Mouse (Mus musculus): ENCODE measurements around the gene Capn15. TPM values are rescaled to one million over a fixed set of nuclear protein-coding genes. Genes with fewer than 3 reads are reported as not detected.

The Capn15 gene
- polyA plus RNA-seq, 1 experiment from 2014 or later = 5.2 TPM

GRCm38 (mm10) chr17:25955736-25956135, 29.9 kb downstream of the Capn15 start:
- 77% methylated on average over 3 of the region's 3 CpGs for WGBS (ENCODE audit: missing documents)
- no peaks in the 10 kb centered on the region for H3K79me2 ChIP-seq (ENCODE audit: inconsistent target)
- no peak overlapping the region for H3K27ac ChIP-seq
- H3K4me3 ChIP-seq (ENCODE audit: inconsistent target) = no peak overlapping the region
- peaks cover 10% of the 10 kb centered on the region; the same call in 1 of the 2 replicates for H3K36me3 ChIP-seq (ENCODE audit: inconsistent target)

DNA sequence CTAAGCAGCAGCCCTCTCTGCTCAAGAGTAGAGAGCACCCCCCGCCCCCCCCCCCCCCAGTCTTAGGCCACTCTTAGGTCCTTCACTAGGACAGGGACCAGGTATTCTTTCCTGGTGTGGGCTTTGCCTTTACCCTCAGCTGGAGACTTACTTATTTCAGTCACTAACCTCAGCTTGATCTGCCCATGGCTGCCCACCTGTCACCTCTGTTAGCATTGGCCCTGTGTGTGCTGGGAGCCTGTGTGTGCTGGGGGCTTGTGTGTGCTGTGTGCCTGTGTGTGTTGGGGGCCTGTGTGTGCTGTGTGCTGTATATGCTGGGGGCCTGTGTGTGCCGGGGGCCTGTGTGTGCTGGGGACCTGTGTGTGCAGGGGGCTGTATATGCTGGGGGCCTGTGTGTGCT, 30.9 kb downstream of the Capn15 start:
- no CpG with 5 or more reads among the region's 2 CpGs for WGBS (ENCODE audit: missing documents)
- 0 out of 2 replicates have a peak, but pooled peaks cover 10% of the 10 kb centered on the region for H3K36me3 ChIP-seq (ENCODE audit: inconsistent target)
- H3K27ac ChIP-seq = no peak overlapping the region
- H3K79me2 ChIP-seq (ENCODE audit: inconsistent target) = no peaks in the 10 kb centered on the region
- no peak overlapping the region for H3K4me3 ChIP-seq (ENCODE audit: inconsistent target)

GRCm38 (mm10) chr17:25953161-25953560, 32.4 kb downstream of the Capn15 start:
- WGBS (ENCODE audit: missing documents) = 96% methylated on average over 5 of the region's 5 CpGs
- Histone ChIP-seq H3K4me3 (ENCODE audit: inconsistent target) (no peak overlapping the region), H3K36me3 (ENCODE audit: inconsistent target) (no peaks in the 10 kb centered on the region), H3K79me2 (ENCODE audit: inconsistent target) (no peaks in the 10 kb centered on the region), H3K27ac (no peak overlapping the region)

DNA sequence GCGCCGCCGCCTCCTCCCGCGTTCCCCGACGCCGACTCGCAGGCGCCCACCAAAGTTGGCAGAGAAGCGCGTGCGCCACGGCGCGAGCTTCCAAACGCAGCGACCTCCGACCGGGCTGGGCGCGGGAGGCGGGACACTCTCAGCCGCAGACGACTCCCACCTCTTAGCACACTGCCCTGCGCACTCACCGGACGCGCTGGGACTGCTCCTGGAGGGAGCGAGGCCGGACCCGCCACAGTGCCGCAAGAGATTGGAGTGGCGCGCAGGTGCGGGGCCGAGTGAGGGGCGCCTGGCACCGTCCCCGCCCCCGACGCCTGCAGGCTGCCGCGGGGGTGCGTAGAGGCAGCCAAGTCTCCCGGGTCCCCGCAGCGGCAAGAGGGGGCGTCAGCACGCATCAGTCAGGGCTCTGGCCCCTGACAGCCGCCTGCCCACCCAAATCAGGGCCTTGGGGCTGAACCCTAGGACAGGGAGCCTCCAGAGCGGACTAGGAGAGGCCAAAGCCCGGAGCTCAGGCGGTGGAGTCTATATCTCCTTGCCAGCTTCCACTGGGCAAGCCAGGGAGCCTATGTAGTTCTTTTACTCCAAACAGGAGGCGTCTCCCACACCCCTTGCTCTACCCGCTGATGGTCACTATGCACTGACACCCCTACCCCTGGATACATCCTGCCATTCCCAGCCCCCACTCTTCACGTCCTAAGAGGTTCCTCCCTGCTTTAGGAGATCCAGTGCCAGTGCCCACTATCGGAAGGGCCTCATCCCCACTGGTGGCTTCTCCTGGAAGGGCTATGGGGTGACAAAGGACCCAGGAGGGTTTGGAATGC, 33.6 kb downstream of the Capn15 start, which contains the start of gene A930017K11Rik:
A930017K11Rik (minus strand) TSS at position 763 of the 821 bp plus-strand sequence.
- Histone ChIP-seq H3K79me2 (ENCODE audit: inconsistent target) (no peaks in the 10 kb centered on the region), H3K27ac (no peak within 1 kb of the TSS), H3K36me3 (ENCODE audit: inconsistent target) (no peaks in the 10 kb centered on the region), H3K4me3 (ENCODE audit: inconsistent target) (no peak within 1 kb of the TSS)
- 4% methylated on average over 56 of the region's 58 CpGs for WGBS (ENCODE audit: missing documents)

DNA sequence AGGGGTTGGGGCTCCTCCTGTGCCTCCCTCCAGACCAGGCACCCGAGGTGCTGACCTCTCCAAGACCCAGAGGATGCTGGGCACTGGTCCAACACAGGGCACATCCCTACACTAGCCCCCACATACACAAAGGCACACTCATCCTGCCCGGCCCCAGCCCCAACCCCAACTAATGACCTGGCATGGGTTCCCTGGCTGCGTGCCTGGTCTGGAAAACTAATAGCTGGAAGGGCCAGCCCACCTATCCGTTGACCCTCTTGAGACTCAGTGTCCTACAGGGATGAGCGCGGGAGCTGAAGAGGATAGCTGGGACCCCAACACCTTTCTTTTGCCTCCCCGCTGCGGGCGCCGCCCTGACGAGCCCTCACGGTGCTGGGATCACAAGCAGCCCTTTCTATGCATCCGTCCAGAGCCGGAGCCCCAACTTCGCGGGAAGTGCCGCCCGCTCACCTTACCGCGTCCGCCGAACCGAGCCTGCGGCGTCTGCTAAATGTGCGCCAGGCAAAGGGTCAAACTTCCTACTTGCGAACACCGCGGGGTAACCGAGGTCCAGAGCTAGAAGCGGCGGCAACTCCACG, 34.3 kb downstream of the Capn15 start:
- Histone ChIP-seq H3K36me3 (ENCODE audit: inconsistent target) (no peaks in the 10 kb centered on the region), H3K27ac (no peak overlapping the region), H3K79me2 (ENCODE audit: inconsistent target) (no peaks in the 10 kb centered on the region), H3K4me3 (ENCODE audit: inconsistent target) (no peak overlapping the region)
- 2% methylated on average over 32 of the region's 33 CpGs for WGBS (ENCODE audit: missing documents)

GRCm38 (mm10) chr17:25950706-25951105, 34.9 kb downstream of the Capn15 start:
- no peak overlapping the region for H3K27ac ChIP-seq
- WGBS (ENCODE audit: missing documents) = 0% methylated on average over 3 of the region's 3 CpGs
- no peaks in the 10 kb centered on the region for H3K36me3 ChIP-seq (ENCODE audit: inconsistent target)
- no peak overlapping the region for H3K4me3 ChIP-seq (ENCODE audit: inconsistent target)
- H3K79me2 ChIP-seq (ENCODE audit: inconsistent target) = no peaks in the 10 kb centered on the region

GRCm38 (mm10) chr17:25949981-25950380, 35.6 kb downstream of the Capn15 start:
- Histone ChIP-seq H3K27ac (no peak overlapping the region), H3K4me3 (ENCODE audit: inconsistent target) (no peak overlapping the region), H3K79me2 (ENCODE audit: inconsistent target) (no peaks in the 10 kb centered on the region), H3K36me3 (ENCODE audit: inconsistent target) (no peaks in the 10 kb centered on the region)
- WGBS (ENCODE audit: missing documents) = 90% methylated on average over 5 of the region's 5 CpGs

GRCm38 (mm10) chr17:25948051-25948450, 37.5 kb downstream of the Capn15 start:
- Histone ChIP-seq H3K36me3 (ENCODE audit: inconsistent target) (no peaks in the 10 kb centered on the region), H3K27ac (no peak overlapping the region), H3K79me2 (ENCODE audit: inconsistent target) (no peaks in the 10 kb centered on the region), H3K4me3 (ENCODE audit: inconsistent target) (no peak overlapping the region)
- WGBS (ENCODE audit: missing documents) = 86% methylated on average over 8 of the region's 8 CpGs

DNA sequence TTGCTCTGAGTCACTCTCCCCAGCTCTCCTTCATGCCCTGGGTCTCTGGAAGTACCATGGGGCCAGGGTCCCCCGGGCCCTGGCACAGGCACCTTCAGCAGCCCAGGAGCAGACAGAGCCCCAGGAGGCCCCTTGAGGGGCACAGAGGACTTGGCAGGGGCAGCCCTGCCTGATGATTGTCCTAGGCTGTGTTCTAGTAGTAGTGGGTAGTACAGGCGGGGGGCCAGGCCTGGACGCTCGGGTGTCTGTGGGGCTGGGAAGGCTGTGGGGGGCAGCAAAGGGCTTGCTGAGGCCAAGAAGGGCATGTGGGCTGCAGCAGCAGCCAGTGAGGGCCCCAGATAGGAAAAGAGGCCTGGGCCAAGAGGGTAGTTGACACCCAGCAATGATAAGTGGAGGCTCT, 38.0 kb downstream of the Capn15 start:
- no peaks in the 10 kb centered on the region for H3K36me3 ChIP-seq (ENCODE audit: inconsistent target)
- no peak overlapping the region for H3K4me3 ChIP-seq (ENCODE audit: inconsistent target)
- H3K79me2 ChIP-seq (ENCODE audit: inconsistent target) = no peaks in the 10 kb centered on the region
- 97% methylated on average over 4 of the region's 4 CpGs for WGBS (ENCODE audit: missing documents)
- H3K27ac ChIP-seq = no peak overlapping the region

GRCm38 (mm10) chr17:25946891-25947290, 38.7 kb downstream of the Capn15 start:
- 90% methylated on average over 8 of the region's 8 CpGs for WGBS (ENCODE audit: missing documents)
- Histone ChIP-seq H3K27ac (no peak overlapping the region), H3K4me3 (ENCODE audit: inconsistent target) (no peak overlapping the region)

GRCm38 (mm10) chr17:25946349-25946748, 39.2 kb downstream of the Capn15 start:
- H3K4me3 ChIP-seq (ENCODE audit: inconsistent target) = no peak overlapping the region
- H3K36me3 ChIP-seq (ENCODE audit: inconsistent target) = no peaks in the 10 kb centered on the region
- WGBS (ENCODE audit: missing documents) = 84% methylated on average over 7 of the region's 7 CpGs
- no peak overlapping the region for H3K27ac ChIP-seq
- peaks cover 1% of the 10 kb centered on the region; the same call in 1 of the 2 replicates for H3K79me2 ChIP-seq (ENCODE audit: inconsistent target)

More at GRCm38 (mm10) chr17:25946891-25947290, 38.7 kb downstream of the Capn15 start:
- H3K79me2 ChIP-seq (ENCODE audit: inconsistent target) = no peaks in the 10 kb centered on the region; the same call in 1 of the 2 replicates
- no peaks in the 10 kb centered on the region for H3K36me3 ChIP-seq (ENCODE audit: inconsistent target)

GRCm38 (mm10) chr17:25945517-25946155, 40.0 kb downstream of the Capn15 start:
- Histone ChIP-seq H3K27ac (no peak overlapping the region), H3K4me3 (ENCODE audit: inconsistent target) (no peak overlapping the region)
- WGBS (ENCODE audit: missing documents) = 76% methylated on average over 9 of the region's 9 CpGs

GRCm38 (mm10) chr17:25944366-25945163, 41.0 kb downstream of the Capn15 start, which contains the start of the genes Pigq and Nhlrc4:
Pigq (minus strand) TSS chr17:25944936.
Nhlrc4 (minus strand) TSS chr17:25944961.
- WGBS (ENCODE audit: missing documents) = 89% methylated on average over 6 of the region's 6 CpGs
- H3K36me3 ChIP-seq (ENCODE audit: inconsistent target) = no peaks in the 10 kb centered on the region
- H3K27ac ChIP-seq = no peak within 1 kb of the TSS
- H3K4me3 ChIP-seq (ENCODE audit: inconsistent target) = no peak within 1 kb of the TSS
- peaks cover 19% of the 10 kb centered on the region for H3K79me2 ChIP-seq (ENCODE audit: inconsistent target)

More at GRCm38 (mm10) chr17:25945517-25946155, 40.0 kb downstream of the Capn15 start:
- peaks cover 9% of the 10 kb centered on the region for H3K79me2 ChIP-seq (ENCODE audit: inconsistent target)
- H3K36me3 ChIP-seq (ENCODE audit: inconsistent target) = no peaks in the 10 kb centered on the region

DNA sequence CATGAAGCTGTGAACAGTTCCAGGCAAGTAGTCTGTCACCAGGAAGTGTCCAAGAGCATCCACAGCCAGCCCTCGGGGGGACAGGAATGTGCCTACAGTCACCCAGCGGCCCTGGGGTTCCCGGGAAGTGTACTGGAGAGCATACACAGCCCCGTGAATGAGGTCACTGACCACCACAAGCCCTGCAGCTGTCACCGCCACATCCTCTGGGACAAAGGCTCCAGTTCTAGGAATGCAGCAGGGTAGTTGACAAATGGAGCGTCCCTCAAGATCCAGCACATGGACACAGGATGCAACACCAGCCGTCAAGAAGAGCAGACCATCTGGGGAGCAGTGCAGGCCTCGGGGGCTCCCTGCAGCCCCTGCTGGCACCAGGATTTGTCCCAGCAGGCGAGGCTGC, 41.8 kb downstream of the Capn15 start:
- Histone ChIP-seq H3K27ac (no peak overlapping the region), H3K79me2 (ENCODE audit: inconsistent target) (peaks cover 27% of the 10 kb centered on the region), H3K4me3 (ENCODE audit: inconsistent target) (no peak overlapping the region), H3K36me3 (ENCODE audit: inconsistent target) (no peaks in the 10 kb centered on the region)
- 85% methylated on average over 9 of the region's 9 CpGs for WGBS (ENCODE audit: missing documents)

Measured in macrophage (primary cell).